Mouse (Mus musculus): ENCODE measurements around the gene Mical3. TPM values are rescaled to one million over a fixed set of nuclear protein-coding genes. Genes with fewer than 3 reads are reported as not detected.

Gene Mical3
- polyA plus RNA-seq, 1 experiment from 2014 or later = 17.0 TPM

DNA sequence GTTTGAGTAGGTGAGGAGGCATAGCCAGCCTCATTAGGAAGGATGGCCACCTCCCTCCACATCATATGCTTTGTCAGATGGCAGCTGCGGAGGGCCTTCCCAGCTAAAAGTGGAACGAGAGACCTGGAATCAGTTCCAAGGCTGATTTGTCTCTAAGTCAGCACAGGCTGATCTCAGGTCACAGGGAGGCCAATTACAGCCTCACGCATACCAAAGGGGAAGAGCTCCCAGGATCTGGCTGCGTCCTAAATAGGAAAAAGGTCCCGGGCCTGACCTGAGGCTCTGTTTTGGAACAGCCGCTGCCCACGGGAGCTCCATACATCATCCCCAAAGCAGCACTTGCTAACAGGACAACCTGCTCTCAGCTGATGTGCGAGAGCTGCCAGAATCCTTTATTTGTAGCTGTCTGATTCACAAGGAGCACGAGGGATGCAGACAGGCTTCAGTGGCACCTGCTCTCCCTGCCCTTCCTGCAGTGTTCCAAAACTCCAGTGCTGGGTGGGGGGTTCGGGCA lies 143.2 kb downstream of the Mical3 start:
- ATAC-seq (ENCODE audit: low read depth) (peak; percentile 27; the same call in 1 of the 2 replicates), DNase-seq (ENCODE audit: low spot score) (peak; percentile 48)
- no peaks in the 10 kb centered on the region for H3K36me3 ChIP-seq (ENCODE audit: control insufficient read depth, insufficient read depth, low read length)
- H3K27me3 ChIP-seq (replicated peaks; ENCODE audit: control insufficient read depth, insufficient read depth, low read length) = no peaks in the 10 kb centered on the region
- no peak overlapping the region for H3K27ac ChIP-seq (replicated peaks; ENCODE audit: low read depth, low read length)
- peaks cover 4% of the 10 kb centered on the region for H3K4me1 ChIP-seq (ENCODE audit: control insufficient read depth, insufficient read depth, low read length)
- no peak overlapping the region for H3K4me3 ChIP-seq (ENCODE audit: low read depth, low read length)
- no peaks in the 10 kb centered on the region for H3K9me3 ChIP-seq (ENCODE audit: control insufficient read depth, low read length)
- WGBS = 31% methylated on average over 10 of the region's 10 CpGs
- H3K4me2 ChIP-seq (ENCODE audit: low read depth, low read length) = no peak overlapping the region
- H3K9ac ChIP-seq (ENCODE audit: low read depth, low read length) = no peak overlapping the region

- H3K27ac ChIP-seq (replicated peaks; ENCODE audit: low read depth, low read length) = no peak overlapping the region
- no peaks in the 10 kb centered on the region for H3K9me3 ChIP-seq (ENCODE audit: control insufficient read depth, low read length)
- no peaks in the 10 kb centered on the region for H3K36me3 ChIP-seq (ENCODE audit: control insufficient read depth, insufficient read depth, low read length)
- no peak overlapping the region for H3K9ac ChIP-seq (ENCODE audit: low read depth, low read length)
- 85% methylated on average over 10 of the region's 10 CpGs for WGBS
- no peak overlapping the region for H3K4me2 ChIP-seq (ENCODE audit: low read depth, low read length)
- no peak overlapping the region for H3K4me3 ChIP-seq (ENCODE audit: low read depth, low read length)
- no peaks in the 10 kb centered on the region for H3K27me3 ChIP-seq (replicated peaks; ENCODE audit: control insufficient read depth, insufficient read depth, low read length)
- peaks cover 4% of the 10 kb centered on the region for H3K4me1 ChIP-seq (ENCODE audit: control insufficient read depth, insufficient read depth, low read length)
- no peak for ATAC-seq (ENCODE audit: low read depth)
- DNase-seq (ENCODE audit: low spot score) = no peak
Observed at GRCm38 (mm10) chr6:120987164-120987563, 143.6 kb downstream of the Mical3 start.

- Histone ChIP-seq H3K27me3 (replicated peaks; ENCODE audit: control insufficient read depth, insufficient read depth, low read length) (no peaks in the 10 kb centered on the region), H3K27ac (replicated peaks; ENCODE audit: low read depth, low read length) (no peak overlapping the region), H3K9me3 (ENCODE audit: control insufficient read depth, low read length) (no peaks in the 10 kb centered on the region), H3K4me3 (ENCODE audit: low read depth, low read length) (no peak overlapping the region), H3K9ac (ENCODE audit: low read depth, low read length) (no peak overlapping the region), H3K4me1 (ENCODE audit: control insufficient read depth, insufficient read depth, low read length) (peaks cover 4% of the 10 kb centered on the region), H3K4me2 (ENCODE audit: low read depth, low read length) (no peak overlapping the region), H3K36me3 (ENCODE audit: control insufficient read depth, insufficient read depth, low read length) (0 out of 2 replicates have a peak, but pooled peaks cover under 1% of the 10 kb centered on the region)
- no peak for ATAC-seq (ENCODE audit: low read depth)
- WGBS = 87% methylated on average over 3 of the region's 3 CpGs
- DNase-seq (ENCODE audit: low spot score) = no peak
Observed at GRCm38 (mm10) chr6:120986172-120986571, 144.6 kb downstream of the Mical3 start.

DNA sequence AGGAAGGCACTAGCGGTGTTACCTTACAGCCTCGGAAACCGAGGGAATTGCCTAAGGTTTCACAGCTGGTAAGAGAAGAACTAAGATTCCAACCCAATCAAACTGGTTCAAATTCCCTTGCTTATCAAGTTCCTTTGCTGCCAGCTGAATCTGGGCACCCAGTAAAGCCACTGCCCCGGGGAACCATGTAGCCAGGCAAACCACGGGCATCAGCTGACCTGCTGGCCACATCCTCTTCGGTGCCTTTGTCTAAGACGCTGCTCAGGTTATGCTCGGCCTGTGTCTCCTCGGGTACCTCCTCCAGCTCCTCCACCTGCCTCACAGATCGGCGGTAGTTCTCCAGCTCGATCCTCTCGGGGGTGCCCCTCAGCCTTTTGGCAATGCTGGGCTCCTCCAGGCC lies 148.5 kb downstream of the Mical3 start:
- DNase-seq (ENCODE audit: low spot score) (no peak), ATAC-seq (ENCODE audit: low read depth) (no peak)
- WGBS = 94% methylated on average over 13 of the region's 13 CpGs
- Histone ChIP-seq H3K9me3 (ENCODE audit: control insufficient read depth, low read length) (no peaks in the 10 kb centered on the region), H3K4me1 (ENCODE audit: control insufficient read depth, insufficient read depth, low read length) (peaks cover 7% of the 10 kb centered on the region), H3K4me3 (ENCODE audit: low read depth, low read length) (no peak overlapping the region), H3K27ac (replicated peaks; ENCODE audit: low read depth, low read length) (no peak overlapping the region), H3K4me2 (ENCODE audit: low read depth, low read length) (no peak overlapping the region), H3K27me3 (replicated peaks; ENCODE audit: control insufficient read depth, insufficient read depth, low read length) (no peaks in the 10 kb centered on the region), H3K36me3 (ENCODE audit: control insufficient read depth, insufficient read depth, low read length) (0 out of 2 replicates have a peak, but pooled peaks cover 17% of the 10 kb centered on the region), H3K9ac (ENCODE audit: low read depth, low read length) (no peak overlapping the region)

GRCm38 (mm10) chr6:120981537-120981936 lies 149.3 kb downstream of the Mical3 start:
- Histone ChIP-seq H3K9me3 (ENCODE audit: control insufficient read depth, low read length) (no peaks in the 10 kb centered on the region), H3K4me2 (ENCODE audit: low read depth, low read length) (no peak overlapping the region), H3K36me3 (ENCODE audit: control insufficient read depth, insufficient read depth, low read length) (0 out of 2 replicates have a peak, but pooled peaks cover 17% of the 10 kb centered on the region), H3K4me1 (ENCODE audit: control insufficient read depth, insufficient read depth, low read length) (peaks cover 7% of the 10 kb centered on the region), H3K9ac (ENCODE audit: low read depth, low read length) (no peak overlapping the region), H3K27ac (replicated peaks; ENCODE audit: low read depth, low read length) (no peak overlapping the region), H3K27me3 (replicated peaks; ENCODE audit: control insufficient read depth, insufficient read depth, low read length) (no peaks in the 10 kb centered on the region), H3K4me3 (ENCODE audit: low read depth, low read length) (no peak overlapping the region)
- DNase-seq (ENCODE audit: low spot score) (peak; percentile 38), ATAC-seq (ENCODE audit: low read depth) (no peak)
- WGBS = 64% methylated on average over 6 of the region's 6 CpGs

GRCm38 (mm10) chr6:120978019-120978621 lies 152.7 kb downstream of the Mical3 start:
- Histone ChIP-seq H3K9me3 (ENCODE audit: control insufficient read depth, low read length) (no peaks in the 10 kb centered on the region), H3K36me3 (ENCODE audit: control insufficient read depth, insufficient read depth, low read length) (0 out of 2 replicates have a peak, but pooled peaks cover 17% of the 10 kb centered on the region), H3K27me3 (replicated peaks; ENCODE audit: control insufficient read depth, insufficient read depth, low read length) (no peaks in the 10 kb centered on the region), H3K9ac (ENCODE audit: low read depth, low read length) (peak overlapping the region; percentile 8; the same call in 1 of the 2 replicates), H3K4me1 (ENCODE audit: control insufficient read depth, insufficient read depth, low read length) (peaks cover 7% of the 10 kb centered on the region), H3K27ac (replicated peaks; ENCODE audit: low read depth, low read length) (peak overlapping the region; percentile 34), H3K4me2 (ENCODE audit: low read depth, low read length) (no peak overlapping the region), H3K4me3 (ENCODE audit: low read depth, low read length) (no peak overlapping the region)
- DNase-seq (ENCODE audit: low spot score) = peak; percentile 79
- ATAC-seq (ENCODE audit: low read depth) = peak; percentile 59; the same call in 1 of the 2 replicates
- WGBS = 31% methylated on average over 18 of the region's 18 CpGs

GRCm38 (mm10) chr6:120976991-120977390 lies 153.8 kb downstream of the Mical3 start:
- Histone ChIP-seq H3K4me1 (ENCODE audit: control insufficient read depth, insufficient read depth, low read length) (peaks cover 7% of the 10 kb centered on the region), H3K27me3 (replicated peaks; ENCODE audit: control insufficient read depth, insufficient read depth, low read length) (no peaks in the 10 kb centered on the region), H3K9ac (ENCODE audit: low read depth, low read length) (no peak overlapping the region), H3K4me3 (ENCODE audit: low read depth, low read length) (no peak overlapping the region), H3K9me3 (ENCODE audit: control insufficient read depth, low read length) (no peaks in the 10 kb centered on the region), H3K4me2 (ENCODE audit: low read depth, low read length) (no peak overlapping the region), H3K27ac (replicated peaks; ENCODE audit: low read depth, low read length) (no peak overlapping the region), H3K36me3 (ENCODE audit: control insufficient read depth, insufficient read depth, low read length) (0 out of 2 replicates have a peak, but pooled peaks cover 17% of the 10 kb centered on the region)
- ATAC-seq (ENCODE audit: low read depth) = no peak
- 65% methylated on average over 11 of the region's 11 CpGs for WGBS
- DNase-seq (ENCODE audit: low spot score) = no peak

DNA sequence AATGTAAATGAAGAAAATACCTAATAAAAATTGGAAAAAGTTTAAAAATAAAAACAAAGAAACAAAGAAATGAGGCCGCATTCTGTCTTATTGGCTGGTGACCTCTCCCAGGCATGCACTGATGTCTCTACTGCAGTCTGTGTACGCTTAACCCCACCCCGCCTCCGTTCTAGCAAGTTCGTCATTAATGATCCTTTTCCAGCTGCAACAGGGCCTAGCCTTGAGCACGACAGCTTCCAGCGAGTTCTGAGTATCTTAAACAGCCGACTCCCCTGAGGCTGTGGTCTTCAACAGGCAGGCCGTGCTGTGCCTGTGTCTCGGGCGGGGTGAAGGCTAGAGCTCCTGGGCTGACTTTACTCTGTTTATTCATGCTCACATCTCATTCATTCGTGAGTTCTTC lies 154.7 kb downstream of the Mical3 start:
- Histone ChIP-seq H3K9me3 (ENCODE audit: control insufficient read depth, low read length) (no peaks in the 10 kb centered on the region), H3K36me3 (ENCODE audit: control insufficient read depth, insufficient read depth, low read length) (peaks cover 20% of the 10 kb centered on the region; the same call in 1 of the 2 replicates), H3K27ac (replicated peaks; ENCODE audit: low read depth, low read length) (no peak overlapping the region), H3K4me3 (ENCODE audit: low read depth, low read length) (no peak overlapping the region), H3K4me1 (ENCODE audit: control insufficient read depth, insufficient read depth, low read length) (peaks cover 7% of the 10 kb centered on the region), H3K9ac (ENCODE audit: low read depth, low read length) (no peak overlapping the region), H3K4me2 (ENCODE audit: low read depth, low read length) (no peak overlapping the region), H3K27me3 (replicated peaks; ENCODE audit: control insufficient read depth, insufficient read depth, low read length) (no peaks in the 10 kb centered on the region)
- 66% methylated on average over 12 of the region's 12 CpGs for WGBS
- ATAC-seq (ENCODE audit: low read depth) = no peak
- no peak for DNase-seq (ENCODE audit: low spot score)

Measured in embryonic facial prominence, embryonic 14.5 days (tissue).